7 mouse cellular contexts compared by ENCODE assay signal in genomic region chr11:113865627-113866026, GRCm38 (mm10).
DNase-seq lines count a peak whose midpoint lies in the region; ATAC-seq and TF ChIP-seq lines count a peak whose summit lies in the region.

No protein-coding gene starts in this region.

- no peaks in the 10 kb centered on the region for H3K27me3 ChIP-seq in embryonic facial prominence, embryonic 10.5 days (replicated peaks; ENCODE audit: low read depth, poor library complexity, severe bottlenecking)
- no peaks in the 10 kb centered on the region for H3K27me3 ChIP-seq in limb, embryonic 14.5 days (ENCODE audit: control insufficient read depth, insufficient read depth, low read length)

- no peak overlapping the region for H3K4me3 ChIP-seq in embryonic facial prominence, embryonic 10.5 days
- no peak overlapping the region for H3K4me3 ChIP-seq in limb, embryonic 14.5 days (replicated peaks; ENCODE audit: low read length)

- no peaks in the 10 kb centered on the region for H3K36me3 ChIP-seq in embryonic facial prominence, embryonic 10.5 days (replicated peaks)
- H3K36me3 ChIP-seq in limb, embryonic 14.5 days (ENCODE audit: control insufficient read depth, insufficient read depth, low read length), result no peaks in the 10 kb centered on the region; the same call in none of the 2 replicates

- WGBS in embryonic facial prominence, embryonic 10.5 days, result 36% methylated on average over 8 of the region's 8 CpGs
- WGBS in limb, embryonic 14.5 days, result 35% methylated on average over 8 of the region's 8 CpGs

- H3K27ac ChIP-seq in embryonic facial prominence, embryonic 10.5 days (replicated peaks), result no peak overlapping the region
- no peak overlapping the region for H3K27ac ChIP-seq in limb, embryonic 14.5 days (replicated peaks; ENCODE audit: low read depth, low read length)

- ATAC-seq in limb, embryonic 14.5 days (ENCODE audit: low FRiP score, low read depth), result peak; percentile 67
- ATAC-seq in monocyte, adult 5-6 weeks (replicated peaks; ENCODE audit: insufficient number of reproducible peaks, low FRiP score, low TSS enrichment, poor library complexity, severe bottlenecking), result peak; percentile 63; the same call in 1 of the 2 replicates

- no peak overlapping the region for H3K9ac ChIP-seq in limb, embryonic 14.5 days (ENCODE audit: low read depth, low read length, severe bottlenecking)

- H3K9me3 ChIP-seq in embryonic facial prominence, embryonic 10.5 days, result no peaks in the 10 kb centered on the region
- no peaks in the 10 kb centered on the region for H3K9me3 ChIP-seq in limb, embryonic 14.5 days (ENCODE audit: control insufficient read depth, low read length)

- peaks cover 6% of the 10 kb centered on the region for H3K4me1 ChIP-seq in embryonic facial prominence, embryonic 10.5 days
- H3K4me1 ChIP-seq in limb, embryonic 14.5 days (ENCODE audit: control insufficient read depth, insufficient read depth, low read length), result no peaks in the 10 kb centered on the region

- peak; percentile 92 for DNase-seq in adrenal gland, postnatal 25 days
- peak; percentile 91 for DNase-seq in embryonic facial prominence, embryonic 10.5 days (ENCODE audit: low spot score)
- DNase-seq in gonadal fat pad, adult 2 months (ENCODE audit: low read depth), result peak; percentile 12
- peak; percentile 85 for DNase-seq in kidney, adult 9 months
- peak; percentile 90 for DNase-seq in limb, embryonic 14.5 days (ENCODE audit: low spot score)
- DNase-seq in spleen, postnatal 4 days (ENCODE audit: low spot score in 2 of 2), result peak; percentile 74 to 90

- H3K4me2 ChIP-seq in limb, embryonic 14.5 days (replicated peaks; ENCODE audit: low read depth, low read length, severe bottlenecking), result no peak overlapping the region

- no peak for TF ChIP-seq POLR2A in limb, embryonic 14.5 days (IDR thresholded peaks at IDR 0.05; ENCODE audit: borderline replicate concordance, extremely low read depth, insufficient read depth, insufficient read length)

Comparison
In these comparisons a context has a peak if more than half of its experiments do, and no peak if none do; other contexts are left out.
1. DNase-seq: peak in every context shown above with its lines; median percentile 92 in adrenal gland, postnatal 25 days; 91 in embryonic facial prominence, embryonic 10.5 days; 90 in limb, embryonic 14.5 days; 85 in kidney, adult 9 months; 82 in spleen, postnatal 4 days; 12 in gonadal fat pad, adult 2 months.